Mouse (Mus musculus): ENCODE results near the gene Tceal6. TPM values are rescaled to one million over a fixed set of nuclear protein-coding genes. Genes with fewer than 3 reads are reported as not detected.
A peak's percentile ranks its signal among the peaks of the same experiment; 100 is the strongest.
"Not testable (repeated sequence)": the region's sequence is repeated elsewhere in the genome, so short reads cannot be mapped to it uniquely, and the experiment has no call there.

Gene Tceal6
- polyA plus RNA-seq (2016; fragmentation: Nextera tagmentation; extraction: Ambion mirVana): 0.18 and 0.68 TPM in 2 replicates

- Histone ChIP-seq H3K4me3 (peak within 1 kb of the TSS; percentile 43), H3K27me3 (ENCODE audit: low read depth, poor library complexity, severe bottlenecking) (peaks cover 57% of the 10 kb centered on the region), H3K9me3 (replicated peaks) (no peaks in the 10 kb centered on the region), H3K36me3 (no peaks in the 10 kb centered on the region), H3K27ac (no peak within 1 kb of the TSS), H3K4me1 (0 out of 2 replicates have a peak, but pooled peaks cover 5% of the 10 kb centered on the region)
- 22% methylated on average over 13 of the region's 13 CpGs for WGBS
- peak; percentile 30 for DNase-seq (ENCODE audit: low spot score)
Measured at GRCm38 (mm10) chrX:135210436-135211221, at the start of gene Tceal6. TSS of gene Tceal6 (minus strand) at chrX:135210687.

GRCm38 (mm10) chrX:135209773-135210435, 583 bp downstream of the Tceal6 start:
- not testable (repeated sequence) for H3K9me3 ChIP-seq (replicated peaks); H3K4me1 ChIP-seq; H3K36me3 ChIP-seq; H3K27ac ChIP-seq
- peak; percentile 27 for DNase-seq (ENCODE audit: low spot score)
- Histone ChIP-seq H3K4me3 (peak overlapping the region; percentile 43), H3K27me3 (ENCODE audit: low read depth, poor library complexity, severe bottlenecking) (peaks cover 63% of the 10 kb centered on the region)
- 17% methylated on average over 21 of the region's 21 CpGs for WGBS

GRCm38 (mm10) chrX:135189924-135190323, 20.6 kb downstream of the Tceal6 start:
- not testable (repeated sequence) for H3K27me3 ChIP-seq (ENCODE audit: low read depth, poor library complexity, severe bottlenecking); H3K9me3 ChIP-seq (replicated peaks); H3K4me3 ChIP-seq; H3K4me1 ChIP-seq; H3K36me3 ChIP-seq; H3K27ac ChIP-seq; DNase-seq (ENCODE audit: low spot score)
- WGBS: no CpG with 5 or more reads among the region's 6 CpGs

GRCm38 (mm10) chrX:135188661-135189060, 21.8 kb downstream of the Tceal6 start:
- not testable (repeated sequence) for H3K27ac ChIP-seq; H3K4me3 ChIP-seq; H3K9me3 ChIP-seq (replicated peaks); DNase-seq (ENCODE audit: low spot score); H3K27me3 ChIP-seq (ENCODE audit: low read depth, poor library complexity, severe bottlenecking); H3K4me1 ChIP-seq; H3K36me3 ChIP-seq
- no CpG with 5 or more reads among the region's 3 CpGs for WGBS

GRCm38 (mm10) chrX:135177532-135177931, 33.0 kb downstream of the Tceal6 start, which contains the start of gene Gm15023:
TSS of gene Gm15023 (minus strand) at chrX:135177632.
- not testable (repeated sequence) for H3K4me3 ChIP-seq; H3K4me1 ChIP-seq; DNase-seq (ENCODE audit: low spot score); H3K9me3 ChIP-seq (replicated peaks); H3K27me3 ChIP-seq (ENCODE audit: low read depth, poor library complexity, severe bottlenecking); H3K27ac ChIP-seq; H3K36me3 ChIP-seq
- 93% methylated on average over 3 of the region's 14 CpGs for WGBS

Other genes with a start within 250 kb of the Tceal6 start
- 0.46 and 0.75 TPM in 2 replicates for gene Nxf2, start 245.9 kb downstream of the Tceal6 start, polyA plus RNA-seq (2016; fragmentation: Nextera tagmentation; extraction: Ambion mirVana)
- 2.3 and 3.8 TPM in 2 replicates for gene Zmat1, start 201.5 kb downstream of the Tceal6 start, polyA plus RNA-seq (2016; fragmentation: Nextera tagmentation; extraction: Ambion mirVana)
- gene Gm15023, start 33.1 kb downstream of the Tceal6 start, polyA plus RNA-seq (2016; fragmentation: Nextera tagmentation; extraction: Ambion mirVana): not detected in 2 replicates
- gene Pramel3, start 91.6 kb upstream of the Tceal6 start, polyA plus RNA-seq (2016; fragmentation: Nextera tagmentation; extraction: Ambion mirVana): not detected in 2 replicates
- not detected in 2 replicates for gene Gm5128, start 162.6 kb upstream of the Tceal6 start, polyA plus RNA-seq (2016; fragmentation: Nextera tagmentation; extraction: Ambion mirVana)
- gene Gm7903, start 223.1 kb upstream of the Tceal6 start, polyA plus RNA-seq (2016; fragmentation: Nextera tagmentation; extraction: Ambion mirVana): not detected in 2 replicates